Mouse (Mus musculus): ENCODE data around the gene Cdk9.

DNA sequence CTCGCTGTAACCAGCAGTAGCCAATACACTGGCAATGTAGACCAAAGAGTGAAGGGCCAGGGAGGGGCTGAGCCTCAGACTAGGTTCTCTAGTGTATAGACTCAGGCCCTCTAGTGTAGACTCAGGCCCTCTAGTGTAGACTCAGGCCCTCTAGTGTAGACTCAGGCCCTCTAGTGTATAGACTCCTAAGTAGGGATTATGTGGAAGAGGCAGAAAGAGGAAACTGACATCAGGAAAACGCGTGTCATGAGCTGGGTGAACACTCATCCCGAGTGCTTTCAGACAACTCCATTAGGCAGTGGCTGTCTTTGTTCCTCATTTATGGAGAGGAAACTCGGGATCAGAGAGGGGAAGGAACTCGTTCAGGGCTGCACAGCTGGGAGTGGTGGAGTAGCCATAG lies 24.1 kb upstream of the Cdk9 start:
- TF ChIP-seq CTCF (IDR thresholded peaks at IDR 0.05; ENCODE audit: extremely low read depth, insufficient read depth, low read length) (no peak), POLR2A (IDR thresholded peaks at IDR 0.05; ENCODE audit: extremely low read depth, insufficient read depth, low read length) (no peak)

Measured in cortical plate, adult 2 months (tissue).